Mouse (Mus musculus) thymus, postnatal 14 days (tissue): ENCODE measurements around the gene Olfr798.

Experiments
- DNase-seq: peaks from one replicate; pipeline ENCODE4 v3.0.0; 2021

Olfr798 gene

GRCm38 (mm10) chr10:129627834-129628233 lies at the start of gene Olfr798:
Olfr798 (minus strand) TSS chr10:129627934.
- DNase-seq = no peak

GRCm38 (mm10) chr10:129673765-129674164 lies 46.0 kb upstream of the Olfr798 start, which contains the start of gene Olfr801:
Olfr801 (minus strand) TSS chr10:129673865.
- no peak for DNase-seq

GRCm38 (mm10) chr10:129657394-129657793 lies 29.7 kb upstream of the Olfr798 start, which contains the start of gene Olfr800:
Olfr800 (plus strand) TSS chr10:129657694.
- no peak for DNase-seq

DNA sequence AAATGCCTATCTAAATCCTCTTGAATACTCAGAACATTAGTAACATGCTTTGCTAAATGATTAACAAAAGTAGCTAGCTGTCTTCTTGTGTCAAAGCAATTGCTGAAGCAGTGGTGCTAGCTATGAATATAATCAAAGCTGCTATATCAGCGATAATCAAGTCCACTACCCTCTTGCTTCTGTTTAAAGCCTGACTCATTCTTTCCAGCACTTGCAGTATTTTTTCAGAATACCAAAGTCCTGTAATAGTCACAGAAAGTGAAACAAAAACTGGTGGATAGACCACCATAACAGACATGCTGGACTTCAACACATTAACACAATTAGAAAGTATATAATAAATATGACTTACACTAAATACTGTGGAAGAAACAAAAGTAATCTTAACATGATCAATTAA lies 24.0 kb upstream of the Olfr798 start:
- no peak for DNase-seq

DNA sequence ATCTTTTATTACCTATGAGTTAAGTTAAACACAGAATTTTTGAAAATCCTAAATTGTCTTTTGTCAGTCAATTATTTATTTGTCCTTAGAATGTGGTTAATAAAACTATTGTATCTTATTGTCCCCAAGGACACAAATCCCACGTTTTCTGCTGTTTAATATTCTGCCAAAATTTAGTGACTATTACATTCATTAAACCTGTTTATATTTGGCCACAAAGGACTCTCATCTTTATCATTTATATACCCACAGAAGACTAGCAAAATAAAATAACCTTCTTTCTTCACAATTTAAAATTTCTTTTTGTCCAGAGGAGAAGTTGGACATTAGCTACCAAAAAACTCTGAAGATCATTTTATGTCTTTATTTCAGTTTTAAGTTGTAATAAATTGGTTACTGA lies 9.4 kb upstream of the Olfr798 start, which contains the start of gene Olfr799:
Olfr799 (plus strand) TSS at position 301 of the 400 bp plus-strand sequence.
- no peak for DNase-seq

DNA sequence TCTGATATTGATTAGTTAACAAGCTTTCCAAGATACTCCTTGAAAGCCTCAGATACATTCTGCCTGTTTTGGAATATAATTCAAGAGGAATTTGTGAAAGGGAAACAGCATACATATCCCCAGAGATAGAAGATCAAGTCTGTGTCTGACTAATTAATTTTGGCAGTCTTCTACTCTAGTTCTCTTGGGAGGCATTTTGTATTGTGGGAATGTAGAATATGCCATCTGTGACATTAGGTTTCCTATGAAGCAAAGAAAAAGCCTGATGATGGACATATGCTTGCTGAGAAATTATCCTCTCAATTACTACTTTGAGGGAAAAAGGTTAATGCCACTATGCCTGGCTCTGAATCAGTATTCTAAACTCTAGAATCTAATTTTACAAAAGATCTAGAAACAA lies 4.5 kb downstream of the Olfr798 start:
- DNase-seq = no peak

DNA sequence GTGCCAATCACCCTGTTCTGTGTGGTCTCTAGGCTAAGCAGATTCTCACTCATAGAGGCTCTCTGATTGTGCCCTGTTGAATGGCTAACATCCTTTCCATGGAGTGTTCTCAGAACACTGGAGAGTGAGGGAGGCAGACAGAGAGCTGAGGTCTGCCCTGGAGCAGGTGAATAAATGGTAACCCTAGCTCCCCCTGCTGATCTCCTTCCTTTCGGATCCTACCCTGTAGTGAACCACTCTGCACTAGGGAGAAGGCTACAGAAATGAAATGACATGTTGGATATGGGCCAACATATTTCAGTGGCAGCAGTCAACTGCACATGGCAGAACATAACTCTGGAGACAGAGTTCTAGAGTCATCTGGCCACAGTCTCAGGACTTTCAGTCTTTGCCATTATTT lies 6.0 kb downstream of the Olfr798 start:
- DNase-seq = no peak

DNA sequence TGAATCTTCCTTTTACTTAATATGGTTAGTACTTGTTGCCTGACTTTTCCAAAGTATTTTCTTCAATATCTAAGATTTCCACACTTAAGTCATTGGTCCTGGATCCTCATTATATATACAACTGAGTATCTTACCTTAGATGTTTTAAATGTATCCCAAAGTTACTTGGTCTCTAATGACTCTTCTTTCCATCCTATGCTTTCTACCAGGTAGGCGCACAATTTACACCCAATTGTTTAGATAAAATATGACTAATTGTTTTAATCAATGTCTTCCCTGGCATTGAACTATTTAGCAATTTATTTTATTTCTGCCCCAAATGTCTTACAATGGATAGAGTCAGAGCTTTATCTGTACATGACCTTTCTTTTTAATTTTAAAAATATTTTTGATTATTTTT lies 15.3 kb downstream of the Olfr798 start, which contains the start of gene Olfr796:
Olfr796 (minus strand) TSS at position 101 of the 400 bp plus-strand sequence.
- no peak for DNase-seq

- DNase-seq = no peak
Observed at GRCm38 (mm10) chr10:129577066-129577465, 50.7 kb downstream of the Olfr798 start.
